Mouse (Mus musculus): Measurements from ENCODE around the gene Tesc. TPM values are rescaled to one million over a fixed set of nuclear protein-coding genes. Genes with fewer than 3 reads are reported as not detected.

The Tesc gene
- total and polyA plus RNA-seq, 2 experiments from 2014 or later: 4.7 to 8.2 TPM

DNA sequence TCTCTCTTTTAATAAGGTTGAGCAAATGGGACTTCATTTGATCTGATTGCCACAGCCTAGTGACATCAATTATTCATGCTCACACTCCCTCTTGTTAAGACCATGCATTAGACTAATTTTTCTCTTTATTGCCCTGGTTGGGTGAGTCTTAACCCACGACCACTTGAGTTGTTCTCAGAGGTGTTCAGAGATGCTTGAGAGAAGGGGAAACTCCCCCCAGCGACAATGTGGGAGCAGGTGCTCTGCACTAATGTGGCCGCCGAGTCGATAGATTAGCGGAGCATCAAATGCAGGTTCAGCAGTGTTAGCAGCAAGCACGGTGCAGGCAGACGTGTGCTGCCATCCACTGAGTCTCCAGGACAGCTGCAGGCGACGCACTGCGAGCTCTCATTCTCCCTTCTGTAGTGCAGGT lies 52.3 kb downstream of the Tesc start:
- Histone ChIP-seq H3K27me3 (ENCODE audit: insufficient read depth, low read length) (no peaks in the 10 kb centered on the region), H3K4me2 (ENCODE audit: low read depth, low read length, poor library complexity, severe bottlenecking) (no peak overlapping the region), H3K4me1 (ENCODE audit: insufficient read depth, low read length) (peaks cover 12% of the 10 kb centered on the region), H3K27ac (ENCODE audit: low read depth, low read length) (peak overlapping the region; percentile 48; the same call in 1 of the 2 replicates), H3K9me3 (ENCODE audit: low read length) (no peaks in the 10 kb centered on the region), H3K9ac (replicated peaks; ENCODE audit: low read length, poor library complexity, severe bottlenecking) (no peak overlapping the region; the same call in 1 of the 2 replicates), H3K36me3 (ENCODE audit: insufficient read depth, low read length) (peaks cover 20% of the 10 kb centered on the region), H3K4me3 (ENCODE audit: low read depth, low read length) (no peak overlapping the region)
- DNase-seq (ENCODE audit: low spot score): no peak
- no peak for ATAC-seq (ENCODE audit: low FRiP score)
- TF ChIP-seq CTCF (IDR thresholded peaks at IDR 0.05): peak; percentile 36
- 24% methylated on average over 11 of the region's 11 CpGs for WGBS

DNA sequence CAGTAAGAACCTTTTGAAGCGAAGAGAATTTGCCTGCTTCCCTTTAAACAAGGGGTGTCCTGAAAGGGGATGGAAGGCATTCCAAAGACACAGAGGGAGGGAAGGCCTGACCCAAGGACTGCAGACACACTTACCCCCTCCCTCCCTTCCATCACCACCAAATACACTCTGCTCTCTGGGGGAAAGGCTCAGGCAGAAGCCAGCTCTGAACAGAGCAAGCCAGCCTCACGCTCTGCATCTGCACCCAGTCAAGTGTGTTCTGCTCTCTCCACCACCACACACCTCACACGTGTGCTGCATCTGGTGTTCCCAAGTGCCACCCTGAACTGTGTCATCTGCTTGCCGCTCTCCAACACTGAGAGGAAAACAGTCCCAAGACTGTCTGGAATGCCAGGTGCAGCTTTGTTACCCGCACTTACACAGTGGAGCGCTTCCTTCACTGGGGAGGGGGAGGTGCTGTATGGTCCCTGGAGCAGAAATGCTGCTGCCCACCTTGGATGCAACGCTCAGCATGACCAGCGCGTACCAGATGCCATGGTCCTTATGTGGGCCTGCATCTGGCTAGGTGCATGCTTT lies 53.9 kb downstream of the Tesc start:
- Histone ChIP-seq H3K27me3 (ENCODE audit: insufficient read depth, low read length) (no peaks in the 10 kb centered on the region), H3K27ac (ENCODE audit: low read depth, low read length) (no peak overlapping the region), H3K4me2 (ENCODE audit: low read depth, low read length, poor library complexity, severe bottlenecking) (no peak overlapping the region), H3K9me3 (ENCODE audit: low read length) (no peaks in the 10 kb centered on the region), H3K4me1 (ENCODE audit: insufficient read depth, low read length) (peaks cover 15% of the 10 kb centered on the region), H3K9ac (replicated peaks; ENCODE audit: low read length, poor library complexity, severe bottlenecking) (no peak overlapping the region), H3K36me3 (ENCODE audit: insufficient read depth, low read length) (peaks cover 6% of the 10 kb centered on the region; the same call in 1 of the 2 replicates), H3K4me3 (ENCODE audit: low read depth, low read length) (no peak overlapping the region)
- ATAC-seq (ENCODE audit: low FRiP score) (no peak), DNase-seq (ENCODE audit: low spot score) (no peak)
- WGBS: 75% methylated on average over 9 of the region's 9 CpGs
- no peak for TF ChIP-seq CTCF (IDR thresholded peaks at IDR 0.05)

DNA sequence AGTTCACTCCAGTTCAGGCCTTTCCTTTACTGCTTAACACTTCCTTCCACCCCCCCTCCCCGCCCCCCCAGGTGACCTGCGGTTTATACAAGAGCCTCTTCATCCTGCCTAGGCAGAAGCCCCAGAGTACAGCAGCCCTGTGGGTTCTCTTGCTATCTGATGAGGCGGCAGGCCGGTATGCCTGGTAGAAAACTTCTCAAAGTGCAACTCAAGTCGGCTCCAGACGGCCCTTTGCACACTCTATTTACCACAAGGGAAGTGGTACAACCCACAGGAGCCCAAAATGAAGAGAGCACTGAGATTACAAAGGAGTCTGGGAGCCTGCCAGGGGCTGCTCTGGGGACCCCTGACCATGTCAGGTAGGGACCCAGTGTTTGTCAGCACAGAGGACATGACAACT lies 54.5 kb downstream of the Tesc start:
- 81% methylated on average over 6 of the region's 6 CpGs for WGBS
- DNase-seq (ENCODE audit: low spot score): no peak
- no peak overlapping the region for H3K27ac ChIP-seq (ENCODE audit: low read depth, low read length)

DNA sequence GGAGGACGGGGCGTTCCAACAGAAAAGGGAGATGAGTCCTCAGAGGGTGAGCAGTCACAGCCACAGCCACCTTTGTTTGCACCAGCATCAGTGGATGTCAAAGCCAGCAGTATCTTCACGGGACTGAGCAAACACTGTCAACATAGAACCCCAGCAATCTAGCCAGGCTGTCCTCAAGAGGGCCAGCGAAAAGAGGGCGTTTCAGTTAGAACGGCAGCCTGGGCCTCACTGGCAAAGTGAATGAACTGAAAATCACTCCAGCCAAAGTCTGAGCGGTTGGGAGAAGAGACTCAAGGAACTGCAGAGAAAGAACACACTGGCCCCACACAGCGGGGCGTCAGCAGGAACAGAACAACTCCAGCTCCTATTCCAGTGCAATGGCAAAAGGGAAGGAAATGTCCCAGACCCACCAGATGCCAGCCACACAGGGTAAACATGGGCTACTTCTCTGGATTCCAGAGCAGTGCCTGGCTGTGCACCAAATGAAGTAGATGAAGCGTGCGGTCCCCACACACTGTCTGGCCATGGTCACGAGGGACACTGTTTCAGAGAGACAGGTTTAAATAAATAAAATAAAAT lies 55.6 kb downstream of the Tesc start:
- no peak overlapping the region for H3K4me2 ChIP-seq (ENCODE audit: low read depth, low read length, poor library complexity, severe bottlenecking)
- DNase-seq (ENCODE audit: low spot score) (peak; percentile 66), ATAC-seq (ENCODE audit: low FRiP score) (no peak)
- no peak overlapping the region for H3K9ac ChIP-seq (replicated peaks; ENCODE audit: low read length, poor library complexity, severe bottlenecking)
- 54% methylated on average over 12 of the region's 12 CpGs for WGBS
- H3K4me3 ChIP-seq (ENCODE audit: low read depth, low read length): no peak overlapping the region
- H3K27ac ChIP-seq (ENCODE audit: low read depth, low read length): no peak overlapping the region
- H3K27me3 ChIP-seq (ENCODE audit: insufficient read depth, low read length): no peaks in the 10 kb centered on the region
- H3K4me1 ChIP-seq (ENCODE audit: insufficient read depth, low read length): peaks cover 15% of the 10 kb centered on the region
- H3K36me3 ChIP-seq (ENCODE audit: insufficient read depth, low read length): no peaks in the 10 kb centered on the region
- no peak for TF ChIP-seq CTCF (IDR thresholded peaks at IDR 0.05)
- no peaks in the 10 kb centered on the region for H3K9me3 ChIP-seq (ENCODE audit: low read length)

More for the DNA sequence above, 54.5 kb downstream of the Tesc start:
- Histone ChIP-seq H3K4me3 (ENCODE audit: low read depth, low read length) (no peak overlapping the region), H3K9me3 (ENCODE audit: low read length) (no peaks in the 10 kb centered on the region), H3K9ac (replicated peaks; ENCODE audit: low read length, poor library complexity, severe bottlenecking) (no peak overlapping the region), H3K4me2 (ENCODE audit: low read depth, low read length, poor library complexity, severe bottlenecking) (no peak overlapping the region), H3K36me3 (ENCODE audit: insufficient read depth, low read length) (0 out of 2 replicates have a peak, but pooled peaks cover under 1% of the 10 kb centered on the region), H3K4me1 (ENCODE audit: insufficient read depth, low read length) (peaks cover 15% of the 10 kb centered on the region), H3K27me3 (ENCODE audit: insufficient read depth, low read length) (no peaks in the 10 kb centered on the region)
- ATAC-seq (ENCODE audit: low FRiP score): no peak
- TF ChIP-seq CTCF (IDR thresholded peaks at IDR 0.05): no peak

DNA sequence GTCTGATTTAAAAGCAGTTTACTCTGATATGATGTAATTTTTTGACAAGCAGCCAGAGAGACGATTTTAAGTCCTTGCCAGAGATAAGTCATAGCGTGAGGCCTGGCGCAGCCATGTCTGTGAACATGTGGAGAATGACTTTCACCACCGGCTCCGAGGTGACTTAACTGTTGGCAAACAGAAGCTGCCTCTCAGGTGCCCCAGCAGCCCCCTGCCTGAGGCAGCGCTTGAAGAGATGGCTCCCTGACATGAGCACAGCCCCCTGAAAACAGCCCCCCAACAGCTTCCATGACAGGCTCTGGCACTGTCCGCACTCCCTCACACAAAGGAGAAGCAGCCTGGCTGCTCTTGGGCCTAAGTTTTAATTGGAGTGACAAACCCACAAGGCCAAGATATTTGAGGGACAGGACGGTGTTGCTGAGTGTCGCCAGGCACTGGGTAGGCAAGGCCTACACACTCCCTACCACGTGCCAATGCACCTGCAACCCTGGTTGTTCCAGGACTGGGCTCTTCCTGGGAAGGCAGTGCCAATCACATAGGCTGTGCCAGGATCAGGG lies 56.7 kb downstream of the Tesc start:
- Histone ChIP-seq H3K4me3 (ENCODE audit: low read depth, low read length) (no peak overlapping the region), H3K9ac (replicated peaks; ENCODE audit: low read length, poor library complexity, severe bottlenecking) (0 out of 2 replicates have a peak overlapping the region, but pooled peaks have one; percentile 4), H3K36me3 (ENCODE audit: insufficient read depth, low read length) (no peaks in the 10 kb centered on the region), H3K27ac (ENCODE audit: low read depth, low read length) (peak overlapping the region; percentile 63), H3K27me3 (ENCODE audit: insufficient read depth, low read length) (no peaks in the 10 kb centered on the region), H3K9me3 (ENCODE audit: low read length) (no peaks in the 10 kb centered on the region), H3K4me2 (ENCODE audit: low read depth, low read length, poor library complexity, severe bottlenecking) (no peak overlapping the region), H3K4me1 (ENCODE audit: insufficient read depth, low read length) (peaks cover 18% of the 10 kb centered on the region)
- no peak for TF ChIP-seq CTCF (IDR thresholded peaks at IDR 0.05)
- 42% methylated on average over 10 of the region's 10 CpGs for WGBS
- no peak for DNase-seq (ENCODE audit: low spot score)
- ATAC-seq (ENCODE audit: low FRiP score): no peak

DNA sequence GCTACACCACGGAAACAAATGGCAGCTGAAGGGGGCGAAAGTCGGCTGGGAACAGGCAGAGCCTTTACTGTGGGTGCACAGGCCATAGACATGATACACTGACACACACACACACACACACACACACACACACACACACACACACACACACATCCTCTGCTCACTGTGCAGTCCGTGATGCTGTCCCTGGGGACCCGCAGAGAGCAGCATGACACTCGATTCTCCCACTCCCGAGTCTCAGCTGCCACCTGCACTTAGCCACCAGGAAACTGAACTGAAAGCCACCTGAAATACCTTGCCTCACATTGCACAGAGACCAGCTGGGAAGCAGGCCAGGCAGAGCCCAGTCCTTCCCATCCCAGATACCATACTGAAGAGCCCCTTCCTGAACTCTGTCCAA lies 57.8 kb downstream of the Tesc start:
- H3K9ac ChIP-seq (replicated peaks; ENCODE audit: low read length, poor library complexity, severe bottlenecking): no peak overlapping the region
- 42% methylated on average over 7 of the region's 7 CpGs for WGBS

More for the DNA sequence above, 57.8 kb downstream of the Tesc start:
- H3K4me3 ChIP-seq (ENCODE audit: low read depth, low read length): no peak overlapping the region
- no peaks in the 10 kb centered on the region for H3K36me3 ChIP-seq (ENCODE audit: insufficient read depth, low read length)
- ATAC-seq (ENCODE audit: low FRiP score): no peak
- H3K27me3 ChIP-seq (ENCODE audit: insufficient read depth, low read length): no peaks in the 10 kb centered on the region
- TF ChIP-seq CTCF (IDR thresholded peaks at IDR 0.05): no peak
- DNase-seq (ENCODE audit: low spot score): no peak
- H3K9me3 ChIP-seq (ENCODE audit: low read length): no peaks in the 10 kb centered on the region
- no peak overlapping the region for H3K27ac ChIP-seq (ENCODE audit: low read depth, low read length)
- H3K4me2 ChIP-seq (ENCODE audit: low read depth, low read length, poor library complexity, severe bottlenecking): no peak overlapping the region
- peaks cover 13% of the 10 kb centered on the region for H3K4me1 ChIP-seq (ENCODE audit: insufficient read depth, low read length)

Measured in midbrain, postnatal 0 days (tissue).